Mouse (Mus musculus): ENCODE measurements around the gene Lamb3. TPM values are rescaled to one million over a fixed set of nuclear protein-coding genes. Genes with fewer than 3 reads are reported as not detected.
"Not testable (repeated sequence)": the region's sequence is repeated elsewhere in the genome, so short reads cannot be mapped to it uniquely, and the experiment has no call there.

Lamb3 gene
- polyA plus RNA-seq, 1 experiment from 2014 or later = 0.52 TPM

DNA sequence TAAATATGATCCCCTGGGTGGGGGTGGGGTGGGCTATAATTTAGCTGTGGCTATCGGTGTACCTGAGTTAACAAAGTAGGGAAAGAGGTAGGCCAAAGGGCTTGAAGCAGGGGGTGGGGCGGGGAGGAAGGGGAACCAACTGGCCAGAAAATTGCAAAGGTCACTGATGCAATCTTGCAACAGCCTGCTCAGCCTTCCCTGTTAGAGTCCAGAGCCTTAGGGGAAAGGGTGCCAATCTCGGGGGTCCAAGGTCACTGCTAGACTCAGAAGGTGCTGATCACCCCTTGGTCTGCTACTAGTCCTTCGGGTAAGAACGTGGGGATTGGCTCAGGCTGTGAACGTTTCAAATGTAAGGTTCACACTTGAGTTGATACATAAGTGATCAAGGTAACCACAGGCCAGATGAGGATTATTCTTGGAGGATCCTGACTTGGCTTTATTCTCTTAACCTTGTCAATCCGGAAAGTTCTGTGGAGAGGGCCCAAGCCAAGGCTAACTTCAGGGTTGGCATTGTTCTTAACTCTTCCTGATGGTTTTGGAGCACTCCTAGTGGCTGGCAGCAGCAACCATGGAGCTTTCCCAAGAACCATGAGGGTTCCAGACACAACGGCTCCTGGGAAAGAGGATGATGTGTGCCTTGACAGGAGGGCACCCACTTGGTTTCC is 67.0 kb downstream of the Lamb3 start:
- H3K9ac ChIP-seq = no peak overlapping the region
- no peaks in the 10 kb centered on the region for H3K36me3 ChIP-seq
- H3K27me3 ChIP-seq = peaks cover 3% of the 10 kb centered on the region; the same call in 1 of the 2 replicates
- H3K4me2 ChIP-seq (replicated peaks) = no peak overlapping the region
- no peak overlapping the region for H3K27ac ChIP-seq
- 77% methylated on average over 8 of the region's 8 CpGs for WGBS
- no peaks in the 10 kb centered on the region for H3K9me3 ChIP-seq (replicated peaks)
- H3K4me1 ChIP-seq = peaks cover 22% of the 10 kb centered on the region
- H3K4me3 ChIP-seq = no peak overlapping the region
- no peak for ATAC-seq (ENCODE audit: low FRiP score)

DNA sequence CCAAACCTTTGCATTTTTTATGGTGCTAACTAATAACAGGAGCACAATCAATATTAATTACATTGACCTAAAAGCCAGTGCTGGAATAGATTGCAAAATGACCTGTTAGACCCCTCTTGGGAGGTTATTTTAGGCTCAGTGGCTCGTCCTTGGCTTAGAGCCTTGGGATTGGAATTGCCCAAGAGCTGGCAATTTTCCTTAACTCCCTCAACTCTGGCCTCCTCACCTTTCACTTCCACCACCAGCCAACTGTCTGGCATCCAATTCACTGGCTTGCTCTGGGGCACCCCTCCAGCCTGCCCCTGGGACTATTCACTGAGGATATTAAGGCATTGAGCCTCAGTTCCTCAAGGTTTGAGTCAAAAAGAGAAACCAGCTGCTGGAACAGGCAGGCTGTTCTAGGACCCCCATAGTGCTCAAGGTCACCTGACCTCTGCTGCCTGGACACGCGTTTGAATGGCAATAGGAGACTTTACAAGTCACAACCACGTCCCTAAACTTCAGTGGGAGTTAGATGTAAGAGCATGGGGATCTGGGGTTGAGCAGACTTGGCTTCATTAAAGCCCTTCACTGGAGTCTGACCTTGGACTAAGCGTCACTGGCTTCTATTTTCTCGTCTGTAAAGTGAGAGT is 71.0 kb downstream of the Lamb3 start:
- H3K9me3 ChIP-seq (replicated peaks) = no peaks in the 10 kb centered on the region
- peaks cover 3% of the 10 kb centered on the region; the same call in 1 of the 2 replicates for H3K27me3 ChIP-seq
- H3K4me2 ChIP-seq (replicated peaks) = no peak overlapping the region
- H3K27ac ChIP-seq = no peak overlapping the region
- H3K36me3 ChIP-seq = no peaks in the 10 kb centered on the region
- no peak overlapping the region for H3K4me3 ChIP-seq
- 38% methylated on average over 6 of the region's 6 CpGs for WGBS
- no peak for ATAC-seq (ENCODE audit: low FRiP score)
- peaks cover 2% of the 10 kb centered on the region for H3K4me1 ChIP-seq
- H3K9ac ChIP-seq = no peak overlapping the region

DNA sequence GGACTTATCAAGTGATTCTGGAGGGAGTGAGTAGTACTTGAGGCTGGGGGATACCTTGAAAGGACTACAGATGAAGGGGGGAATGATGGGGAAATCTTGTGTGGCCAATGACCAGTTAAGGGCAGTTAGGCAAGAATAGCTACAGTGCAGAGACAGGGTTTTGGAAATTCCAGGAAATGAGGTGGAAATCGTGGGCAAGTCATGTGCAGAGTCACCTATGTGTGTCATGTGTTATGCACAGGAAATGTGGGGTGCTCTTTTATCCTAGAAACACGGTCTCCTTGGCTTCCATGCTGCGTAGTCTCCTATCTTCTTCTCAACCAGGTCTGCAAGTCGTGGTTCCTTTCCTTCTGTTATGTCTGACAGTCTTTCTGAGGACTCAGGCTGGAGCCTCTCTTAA is 72.0 kb downstream of the Lamb3 start:
- Histone ChIP-seq H3K27ac (no peak overlapping the region), H3K4me1 (no peaks in the 10 kb centered on the region), H3K9ac (no peak overlapping the region), H3K27me3 (peaks cover 3% of the 10 kb centered on the region; the same call in 1 of the 2 replicates), H3K9me3 (replicated peaks) (no peaks in the 10 kb centered on the region), H3K36me3 (no peaks in the 10 kb centered on the region), H3K4me3 (no peak overlapping the region), H3K4me2 (replicated peaks) (no peak overlapping the region)
- no peak for ATAC-seq (ENCODE audit: low FRiP score)
- WGBS = 82% methylated on average over 4 of the region's 4 CpGs

DNA sequence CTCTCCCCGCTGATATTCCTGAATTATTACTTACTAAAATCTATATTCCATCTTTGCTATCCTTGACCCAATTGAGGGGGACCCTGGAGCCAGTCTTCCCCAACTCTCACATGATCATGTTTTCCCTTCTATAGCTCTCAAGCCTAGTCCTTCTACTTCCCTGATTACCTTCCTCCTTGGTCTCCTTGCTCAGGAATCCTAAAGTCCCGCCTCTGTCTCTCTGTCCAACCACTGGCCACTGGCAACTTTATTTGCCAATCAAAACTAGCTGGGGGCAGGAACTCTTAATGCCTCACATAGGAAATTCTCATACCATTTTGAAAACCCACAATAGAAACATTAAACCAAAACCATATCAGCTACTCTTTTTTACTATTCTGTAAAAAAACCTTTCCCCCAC is 73.8 kb downstream of the Lamb3 start:
- Histone ChIP-seq H3K36me3 (no peaks in the 10 kb centered on the region), H3K4me1 (no peaks in the 10 kb centered on the region), H3K27me3 (peaks cover 3% of the 10 kb centered on the region; the same call in 1 of the 2 replicates), H3K4me3 (no peak overlapping the region), H3K9me3 (replicated peaks) (no peaks in the 10 kb centered on the region), H3K4me2 (replicated peaks) (no peak overlapping the region), H3K9ac (no peak overlapping the region), H3K27ac (no peak overlapping the region)
- WGBS = 86% methylated on average over 2 of the region's 2 CpGs
- ATAC-seq (ENCODE audit: low FRiP score) = no peak

DNA sequence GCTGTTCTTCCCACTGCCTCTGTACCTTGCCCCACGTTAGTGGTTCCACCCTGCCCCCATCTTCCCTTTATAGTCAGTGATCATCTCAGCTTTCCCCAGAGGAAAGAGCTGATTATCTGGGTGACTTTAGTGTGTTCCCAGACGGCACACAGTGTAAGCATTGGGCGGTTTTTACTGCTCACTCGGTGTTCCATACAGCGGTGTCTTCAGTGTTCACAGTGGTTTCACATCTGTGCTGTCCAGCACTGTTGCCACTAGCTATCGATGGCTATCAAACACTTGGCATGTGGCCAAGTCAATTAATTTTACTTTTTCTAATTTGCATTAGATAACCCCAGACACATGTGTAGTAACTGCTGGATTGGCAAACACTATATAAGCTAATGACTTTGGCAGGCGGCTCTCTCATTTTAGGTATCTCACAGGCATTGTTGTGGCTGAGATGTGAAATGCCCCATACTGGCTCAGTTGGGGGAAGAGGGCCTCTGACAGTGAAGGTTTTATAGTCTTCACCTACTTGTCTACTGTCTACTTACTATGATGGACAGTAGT is 76.8 kb downstream of the Lamb3 start:
- Histone ChIP-seq H3K36me3 (no peaks in the 10 kb centered on the region), H3K4me2 (replicated peaks) (no peak overlapping the region), H3K9me3 (replicated peaks) (no peaks in the 10 kb centered on the region), H3K27ac (no peak overlapping the region), H3K4me1 (no peaks in the 10 kb centered on the region), H3K4me3 (no peak overlapping the region), H3K9ac (no peak overlapping the region), H3K27me3 (no peaks in the 10 kb centered on the region)
- 75% methylated on average over 7 of the region's 7 CpGs for WGBS
- peak; percentile 56; the same call in 1 of the 2 replicates for ATAC-seq (ENCODE audit: low FRiP score)

DNA sequence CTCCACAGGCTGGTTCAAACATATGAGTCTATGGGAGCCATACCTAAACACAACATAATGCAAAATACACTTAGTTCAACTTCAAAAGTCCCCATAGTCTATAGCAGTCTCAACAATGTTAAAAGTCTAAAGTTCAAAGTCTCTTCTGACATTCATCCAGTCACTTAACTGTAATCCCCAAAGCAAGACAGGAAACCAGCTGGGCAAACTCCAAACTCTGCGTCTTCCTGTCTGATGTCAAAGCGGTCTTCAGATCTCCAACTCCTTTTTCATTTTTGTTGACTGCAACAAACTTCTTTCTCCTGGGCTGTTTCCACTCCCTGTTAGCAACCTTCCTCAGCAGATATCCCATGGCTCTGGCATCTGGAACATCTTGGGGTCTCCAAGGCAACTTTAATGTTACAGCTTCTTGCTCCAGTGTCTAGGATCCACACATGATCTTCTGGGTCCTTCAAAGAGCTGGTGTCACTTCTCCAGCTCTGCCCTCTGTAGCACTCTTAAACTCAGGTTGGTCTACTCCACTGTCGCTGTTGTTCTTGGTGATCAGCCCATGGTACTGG is 78.3 kb downstream of the Lamb3 start:
- not testable (repeated sequence) for H3K4me2 ChIP-seq (replicated peaks); H3K9ac ChIP-seq; H3K27me3 ChIP-seq; H3K9me3 ChIP-seq (replicated peaks); H3K27ac ChIP-seq; H3K4me1 ChIP-seq; ATAC-seq (ENCODE audit: low FRiP score); H3K36me3 ChIP-seq; H3K4me3 ChIP-seq
- 87% methylated on average over 3 of the region's 3 CpGs for WGBS

DNA sequence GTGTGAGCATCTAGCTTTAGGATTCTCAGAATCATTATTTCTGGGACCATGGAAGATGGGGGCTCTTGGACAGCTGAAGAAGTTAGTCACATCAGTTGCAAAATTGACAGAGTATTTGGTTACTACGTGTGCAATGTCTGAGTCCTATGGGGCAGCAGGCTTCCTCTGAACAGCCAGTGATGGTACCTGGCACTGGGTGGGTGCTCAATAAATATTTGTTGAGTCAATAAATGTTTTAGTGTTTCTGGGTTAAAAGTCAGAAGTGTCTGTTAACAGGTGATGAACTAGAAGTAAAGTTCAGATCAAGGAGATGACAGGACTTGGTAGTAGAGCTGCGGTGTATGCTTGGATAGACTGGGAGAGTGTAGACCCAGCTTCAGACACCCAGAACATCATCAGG is 80.1 kb downstream of the Lamb3 start:
- no peak overlapping the region for H3K9ac ChIP-seq
- no peaks in the 10 kb centered on the region for H3K36me3 ChIP-seq
- H3K9me3 ChIP-seq (replicated peaks) = no peaks in the 10 kb centered on the region
- H3K4me2 ChIP-seq (replicated peaks) = no peak overlapping the region
- WGBS = 88% methylated on average over 2 of the region's 2 CpGs
- no peak for ATAC-seq (ENCODE audit: low FRiP score)
- H3K4me1 ChIP-seq = no peaks in the 10 kb centered on the region
- H3K27ac ChIP-seq = no peak overlapping the region
- H3K27me3 ChIP-seq = no peaks in the 10 kb centered on the region
- H3K4me3 ChIP-seq = no peak overlapping the region

DNA sequence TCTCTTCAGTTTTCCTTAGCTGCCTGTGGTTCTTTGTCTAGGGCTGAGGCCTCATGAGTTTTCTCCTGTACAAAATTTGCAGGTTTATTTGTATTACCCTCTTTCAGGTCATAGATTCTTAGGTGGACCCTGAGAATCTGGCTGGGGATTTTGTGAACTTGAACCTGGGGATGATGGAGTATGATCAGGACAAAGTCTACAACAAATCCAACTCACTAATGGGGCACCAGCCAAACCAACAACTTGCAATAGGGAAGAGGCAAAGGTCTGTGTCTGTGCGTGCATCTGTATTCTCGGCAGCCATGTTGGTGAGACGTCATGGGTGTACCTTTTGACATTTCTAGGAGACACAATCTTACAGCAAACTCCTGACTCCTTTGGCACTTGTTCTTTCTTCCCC is 81.6 kb downstream of the Lamb3 start:
- ATAC-seq (ENCODE audit: low FRiP score) = no peak
- WGBS = 93% methylated on average over 3 of the region's 3 CpGs
- Histone ChIP-seq H3K9me3 (replicated peaks) (no peaks in the 10 kb centered on the region), H3K4me1 (no peaks in the 10 kb centered on the region), H3K27me3 (no peaks in the 10 kb centered on the region), H3K36me3 (no peaks in the 10 kb centered on the region), H3K4me3 (no peak overlapping the region), H3K9ac (no peak overlapping the region), H3K4me2 (replicated peaks) (no peak overlapping the region), H3K27ac (no peak overlapping the region)

DNA sequence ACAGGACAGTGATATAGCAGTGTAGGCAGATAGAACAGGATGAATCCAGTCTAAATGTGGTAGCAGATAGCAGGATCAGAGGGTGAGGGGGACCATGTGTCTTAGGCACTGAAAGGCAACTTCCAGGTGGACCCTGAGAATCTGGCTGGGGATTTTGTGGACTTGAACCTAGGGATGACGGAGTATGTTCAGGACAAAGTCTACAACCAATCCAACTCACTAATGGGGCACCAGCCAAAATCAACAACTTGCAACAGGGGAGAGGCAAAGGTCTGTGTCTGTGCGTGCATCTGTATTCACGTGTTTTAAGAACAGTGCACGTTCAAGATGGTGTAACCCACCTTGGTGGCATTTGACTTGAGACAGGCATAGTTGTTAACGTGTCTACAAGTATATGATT is 82.4 kb downstream of the Lamb3 start:
- no peak for ATAC-seq (ENCODE audit: low FRiP score)
- no peak overlapping the region for H3K9ac ChIP-seq
- no peaks in the 10 kb centered on the region for H3K27me3 ChIP-seq
- H3K4me3 ChIP-seq = no peak overlapping the region
- no peaks in the 10 kb centered on the region for H3K4me1 ChIP-seq
- no peak overlapping the region for H3K4me2 ChIP-seq (replicated peaks)
- WGBS = 90% methylated on average over 5 of the region's 5 CpGs
- H3K27ac ChIP-seq = no peak overlapping the region
- no peaks in the 10 kb centered on the region for H3K9me3 ChIP-seq (replicated peaks)
- no peaks in the 10 kb centered on the region for H3K36me3 ChIP-seq

DNA sequence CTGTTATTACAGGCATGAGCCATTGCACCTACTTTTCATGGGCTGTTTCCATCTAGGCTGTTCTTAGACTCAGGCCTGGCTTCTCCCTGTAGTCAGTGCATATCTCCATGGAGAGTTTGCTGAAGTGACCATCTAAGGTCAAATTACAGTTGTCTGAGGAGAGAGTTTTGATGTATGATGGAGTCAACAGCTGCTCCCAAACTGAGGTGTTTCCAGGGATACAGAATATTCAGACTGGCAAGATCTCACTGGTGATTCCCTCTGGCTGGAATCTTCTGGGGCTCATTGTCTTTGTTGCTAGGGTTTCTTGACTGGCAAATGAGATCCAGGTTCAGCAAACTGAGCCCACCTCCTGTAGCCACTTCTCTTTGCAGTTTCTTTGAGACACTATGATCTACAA is 83.2 kb downstream of the Lamb3 start:
- Histone ChIP-seq H3K9me3 (replicated peaks) (no peaks in the 10 kb centered on the region), H3K27ac (no peak overlapping the region), H3K36me3 (no peaks in the 10 kb centered on the region), H3K27me3 (no peaks in the 10 kb centered on the region), H3K4me3 (no peak overlapping the region), H3K4me1 (no peaks in the 10 kb centered on the region), H3K9ac (no peak overlapping the region), H3K4me2 (replicated peaks) (no peak overlapping the region)
- no peak for ATAC-seq (ENCODE audit: low FRiP score)

DNA sequence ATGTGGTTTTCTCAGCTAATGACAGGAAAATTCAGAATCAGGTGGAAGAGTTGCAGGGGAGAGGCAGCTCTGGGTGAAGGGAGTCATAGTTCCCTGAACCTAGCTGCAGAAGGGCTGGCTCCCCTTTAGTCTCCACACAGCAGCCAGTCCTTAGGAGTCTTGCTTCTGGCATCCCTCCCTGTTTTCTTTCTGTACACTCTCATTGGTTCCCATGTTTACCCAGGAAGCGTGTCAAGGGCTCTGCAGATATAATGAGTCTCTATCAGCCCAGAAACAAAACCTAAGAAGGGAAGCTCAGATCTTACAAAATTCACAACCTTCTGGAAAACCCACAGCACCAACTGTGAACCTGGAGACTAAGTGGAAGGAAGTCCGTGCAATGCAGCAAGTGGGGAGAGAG is 85.5 kb downstream of the Lamb3 start:
- Histone ChIP-seq H3K4me1 (no peaks in the 10 kb centered on the region), H3K27ac (no peak overlapping the region), H3K4me2 (replicated peaks) (no peak overlapping the region), H3K9ac (no peak overlapping the region), H3K9me3 (replicated peaks) (no peaks in the 10 kb centered on the region), H3K36me3 (no peaks in the 10 kb centered on the region), H3K27me3 (no peaks in the 10 kb centered on the region), H3K4me3 (no peak overlapping the region)
- WGBS = 67% methylated on average over 2 of the region's 2 CpGs
- no peak for ATAC-seq (ENCODE audit: low FRiP score)

DNA sequence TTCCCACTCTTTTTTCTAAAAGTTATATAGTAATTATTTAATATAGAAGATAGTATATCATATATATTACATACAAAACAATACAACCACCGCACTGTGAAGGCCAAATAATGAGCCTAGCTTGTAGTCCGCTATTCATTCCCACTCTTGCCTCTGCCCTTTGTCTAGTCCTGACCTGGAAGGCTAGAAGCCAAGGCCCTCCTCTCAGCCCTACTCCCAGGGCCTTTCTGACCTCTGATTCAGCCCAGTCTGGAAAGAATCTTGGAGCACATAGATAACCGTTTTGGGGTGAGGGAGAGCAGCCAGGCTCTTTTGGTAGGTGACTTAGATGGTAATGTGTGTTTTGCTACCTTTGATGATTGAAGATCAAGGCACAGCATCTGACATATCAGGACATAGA is 86.4 kb downstream of the Lamb3 start:
- Histone ChIP-seq H3K9me3 (replicated peaks) (no peaks in the 10 kb centered on the region), H3K4me2 (replicated peaks) (no peak overlapping the region), H3K4me3 (no peak overlapping the region), H3K36me3 (no peaks in the 10 kb centered on the region), H3K27ac (no peak overlapping the region), H3K9ac (no peak overlapping the region), H3K4me1 (no peaks in the 10 kb centered on the region), H3K27me3 (no peaks in the 10 kb centered on the region)
- ATAC-seq (ENCODE audit: low FRiP score) = no peak
- WGBS = 64% methylated on average over 3 of the region's 3 CpGs

DNA sequence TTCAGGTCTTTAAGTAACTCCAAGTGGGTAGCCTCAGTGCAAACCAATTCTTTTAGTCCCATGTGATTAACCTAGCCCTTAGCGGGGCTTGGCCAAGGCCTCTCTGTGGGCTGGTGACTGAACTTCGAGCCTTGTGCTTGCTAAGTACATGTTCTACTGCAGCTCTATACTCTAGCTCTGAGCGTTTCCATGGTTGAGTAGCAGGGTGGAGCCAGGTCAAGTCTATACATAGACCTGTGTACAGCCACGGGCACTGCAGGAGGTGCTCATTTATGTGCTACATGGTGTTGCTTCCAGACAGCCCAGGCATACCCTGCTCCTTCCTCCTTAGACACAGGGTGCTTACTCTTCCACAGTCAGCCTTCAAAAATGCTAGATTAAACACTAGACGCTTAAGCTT is 88.4 kb downstream of the Lamb3 start:
- H3K36me3 ChIP-seq = no peaks in the 10 kb centered on the region
- no peak overlapping the region for H3K27ac ChIP-seq
- H3K4me1 ChIP-seq = no peaks in the 10 kb centered on the region
- no peaks in the 10 kb centered on the region for H3K27me3 ChIP-seq
- H3K4me2 ChIP-seq (replicated peaks) = no peak overlapping the region
- no peak overlapping the region for H3K9ac ChIP-seq
- no peaks in the 10 kb centered on the region for H3K9me3 ChIP-seq (replicated peaks)
- H3K4me3 ChIP-seq = no peak overlapping the region
- ATAC-seq (ENCODE audit: low FRiP score) = no peak
- 85% methylated on average over 5 of the region's 5 CpGs for WGBS

Measured in hindbrain, embryonic 12.5 days (tissue).